Comparison of ENCODE assay signal across 20 mouse cellular contexts in the genomic region with DNA sequence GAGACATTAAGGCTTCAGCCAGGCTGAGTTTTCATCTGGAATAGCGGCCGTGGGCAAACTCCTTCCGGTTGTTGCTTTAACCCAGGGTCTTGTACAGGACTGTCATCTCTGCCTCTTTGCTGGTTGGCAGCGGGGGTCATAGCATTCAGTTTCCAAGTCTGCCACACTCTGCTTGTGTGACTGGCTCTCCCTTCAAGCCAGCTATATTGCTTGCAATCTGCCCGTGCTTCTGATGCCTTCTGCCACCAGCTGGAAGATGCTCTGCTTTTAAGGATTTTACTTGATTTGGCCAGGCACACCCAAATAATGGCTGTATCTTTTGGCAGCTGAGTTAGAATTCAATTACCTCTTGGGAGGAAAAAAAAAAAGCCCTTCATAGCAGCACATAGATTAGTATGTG.
DNase-seq lines count a peak whose midpoint lies in the region; ATAC-seq and TF ChIP-seq lines count a peak whose summit lies in the region.
"Had no signal": no experiment of that assay in that cellular context is flagged by ENCODE, and none has a peak within 500 bp of the region (broad histone marks: within the 10 kb centered on the region; RNA-seq: fewer than 3 reads in every experiment).

No protein-coding gene starts in this region.

- peak; percentile 49 for DNase-seq in heart, adult 11 months
- no peak for DNase-seq in heart, adult 9 months (ENCODE audit: low spot score in 2 of 2)
- peak in 1 of 2 experiments; percentile 10 for DNase-seq in left cerebral cortex, adult 2 months (ENCODE audit: extremely low spot score in 1 of 2, low spot score in 2 of 2)
- DNase-seq in left cerebral cortex, adult 18-20 months (ENCODE audit: low spot score in 2 of 2): no peak
- peak; percentile 12 for DNase-seq in testis, postnatal 10 days (ENCODE audit: low spot score)
- DNase-seq in testis, postnatal 14 days (ENCODE audit: low spot score): no peak
- no peak for DNase-seq in urinary bladder, postnatal 14 days (ENCODE audit: low spot score)
- DNase-seq: adrenal gland, adult 8-10 months; liver, postnatal 0 days had no signal

- no peaks in the 10 kb centered on the region for H3K9me3 ChIP-seq in neural tube, embryonic 15.5 days (replicated peaks)

- H3K4me2 ChIP-seq in neural tube, embryonic 15.5 days: no peak overlapping the region
- H3K4me2 ChIP-seq: heart, embryonic 11.5 days; limb, embryonic 12.5 days; liver, embryonic 11.5 days had no signal

- WGBS in neural tube, embryonic 15.5 days: 40% methylated on average over 5 of the region's 5 CpGs

- H3K4me1 ChIP-seq in neural tube, embryonic 15.5 days: peaks cover 16% of the 10 kb centered on the region
- H3K4me1 ChIP-seq: limb, embryonic 12.5 days had no signal

- intact Hi-C loops in left cerebral cortex, adult 2 months (cut with DNase I): no loop called here

- H3K27me3 ChIP-seq in neural tube, embryonic 15.5 days (replicated peaks): no peaks in the 10 kb centered on the region
- H3K27me3 ChIP-seq: limb, embryonic 12.5 days had no signal

- no peak overlapping the region for H3K4me3 ChIP-seq in left cerebral cortex, adult 2 months
- H3K4me3 ChIP-seq in neural tube, embryonic 15.5 days (replicated peaks): no peak overlapping the region
- H3K4me3 ChIP-seq: embryonic facial prominence, embryonic 10.5 days; limb, embryonic 12.5 days; myocyte had no signal

- H3K36me3 ChIP-seq in neural tube, embryonic 15.5 days: peaks cover 3% of the 10 kb centered on the region; the same call in 1 of the 2 replicates
- H3K36me3 ChIP-seq: embryonic facial prominence, embryonic 10.5 days; limb, embryonic 12.5 days had no signal

- H3K27ac ChIP-seq in left cerebral cortex, adult 2 months: peak overlapping the region; percentile 6
- peak overlapping the region; percentile 20 for H3K27ac ChIP-seq in neural tube, embryonic 15.5 days (replicated peaks)
- H3K27ac ChIP-seq: embryonic facial prominence, embryonic 10.5 days; limb, embryonic 12.5 days; macrophage; stomach, postnatal 0 days had no signal

- no peak for TF ChIP-seq CTCF in left cerebral cortex, adult 2 months (IDR thresholded peaks at IDR 0.05)

- ATAC-seq in neural tube, embryonic 15.5 days (ENCODE audit: low FRiP score): no peak
- ATAC-seq: activated CD4-positive, CD25-positive, alpha-beta regulatory T cell, adult 4 months; intestine, embryonic 16.5 days; liver, postnatal 0 days; lung, postnatal 0 days had no signal

- H3K9ac ChIP-seq in neural tube, embryonic 15.5 days (replicated peaks): no peak overlapping the region
- H3K9ac ChIP-seq: limb, embryonic 12.5 days; liver, postnatal 0 days had no signal

Comparison
In these comparisons a context has a peak if more than half of its experiments do, and no peak if none do; other contexts are left out.
1. DNase-seq: peak in heart, adult 11 months (single experiment) and testis, postnatal 10 days (single experiment); none in heart, adult 9 months (0 of 2), left cerebral cortex, adult 18-20 months (0 of 2), testis, postnatal 14 days (single experiment) and urinary bladder, postnatal 14 days (single experiment).